Mouse (Mus musculus): ENCODE measurements around the gene Ppme1.

The Ppme1 gene

DNA sequence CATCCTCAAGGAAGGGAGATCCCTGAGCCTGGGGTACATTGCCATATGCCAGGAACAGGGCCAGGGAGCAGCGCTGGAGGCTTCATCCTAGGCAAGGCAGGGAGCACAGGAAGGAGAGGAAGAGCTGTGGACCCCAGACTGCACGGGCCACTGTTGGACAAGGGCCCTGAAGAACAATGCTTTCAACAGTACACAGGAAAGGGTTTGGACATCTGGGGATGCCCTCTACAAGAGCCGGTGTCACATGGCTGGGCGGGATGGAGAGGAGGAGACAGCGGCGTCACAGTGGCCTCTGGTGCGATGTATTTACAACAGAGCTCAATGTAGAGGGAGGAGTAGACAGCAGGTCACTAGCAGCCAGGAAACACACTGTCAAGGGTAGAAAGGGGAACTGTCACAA is 44.6 kb downstream of the Ppme1 start:
- no peak for DNase-seq (ENCODE audit: low spot score in 2 of 2)

DNA sequence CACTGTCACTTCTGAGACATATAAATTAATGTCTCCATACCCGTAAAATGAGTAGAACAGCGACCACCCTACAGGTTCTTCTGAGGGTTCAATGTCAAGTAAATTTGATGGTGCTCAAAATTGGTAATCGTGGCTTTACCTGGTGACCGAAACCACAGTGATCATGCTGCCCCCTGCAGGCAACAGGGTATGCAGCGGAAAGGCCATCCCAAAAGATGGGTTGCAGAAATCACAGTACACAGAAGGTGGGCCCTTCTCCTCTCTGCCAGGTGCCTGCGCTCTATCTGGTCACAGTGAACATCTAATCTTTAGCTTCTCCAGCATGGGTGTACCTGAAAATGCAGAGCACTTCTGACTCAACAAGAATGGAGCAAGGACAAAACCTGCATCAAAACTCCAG is 46.6 kb downstream of the Ppme1 start:
- peak in 1 of 2 experiments; percentile 50 for DNase-seq (ENCODE audit: low spot score in 2 of 2)

- DNase-seq (ENCODE audit: low spot score in 2 of 2), result no peak
Measured at GRCm38 (mm10) chr7:100323721-100324120, 48.4 kb downstream of the Ppme1 start.

DNA sequence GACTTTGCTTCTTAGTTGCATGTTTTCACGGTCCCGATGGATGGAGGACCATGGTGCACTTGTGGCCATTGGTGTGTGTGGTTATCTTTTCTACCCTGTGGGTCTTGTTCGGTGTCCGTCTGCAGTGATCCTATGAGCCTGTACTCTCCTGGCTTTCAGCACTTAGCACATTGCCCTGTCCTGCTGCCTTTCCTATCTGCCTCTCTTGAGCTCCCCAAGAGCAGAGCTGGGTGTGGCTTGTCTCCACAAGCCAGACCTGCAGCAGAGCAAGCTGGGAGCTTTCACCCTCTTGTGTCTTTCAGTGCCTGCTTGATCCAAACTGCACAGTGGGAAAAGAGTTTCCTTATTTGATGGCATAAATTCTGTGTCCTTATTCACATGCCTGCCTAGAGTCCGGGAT is 54.6 kb downstream of the Ppme1 start:
- no peak for DNase-seq (ENCODE audit: low spot score in 2 of 2)

DNA sequence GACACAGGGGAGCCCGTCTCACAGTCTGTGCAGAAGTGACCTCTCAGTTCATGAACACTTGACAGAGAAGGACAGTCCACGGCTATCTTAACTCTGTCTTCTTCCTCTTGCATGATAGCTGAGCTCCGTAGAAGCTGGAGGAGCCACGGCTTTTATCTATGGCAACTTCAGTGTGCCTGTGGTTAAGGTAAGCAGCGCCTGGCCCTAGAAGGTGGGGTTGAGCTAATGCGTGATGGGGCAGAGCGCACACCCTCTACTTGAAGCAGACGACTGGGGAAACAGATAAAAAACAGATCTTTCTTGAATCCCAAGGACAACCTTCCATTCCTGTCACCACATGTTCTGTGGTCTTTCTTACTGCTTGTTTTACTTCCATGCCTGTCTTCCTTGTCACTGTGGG is 55.2 kb downstream of the Ppme1 start:
- DNase-seq (ENCODE audit: low spot score in 2 of 2), result no peak

DNA sequence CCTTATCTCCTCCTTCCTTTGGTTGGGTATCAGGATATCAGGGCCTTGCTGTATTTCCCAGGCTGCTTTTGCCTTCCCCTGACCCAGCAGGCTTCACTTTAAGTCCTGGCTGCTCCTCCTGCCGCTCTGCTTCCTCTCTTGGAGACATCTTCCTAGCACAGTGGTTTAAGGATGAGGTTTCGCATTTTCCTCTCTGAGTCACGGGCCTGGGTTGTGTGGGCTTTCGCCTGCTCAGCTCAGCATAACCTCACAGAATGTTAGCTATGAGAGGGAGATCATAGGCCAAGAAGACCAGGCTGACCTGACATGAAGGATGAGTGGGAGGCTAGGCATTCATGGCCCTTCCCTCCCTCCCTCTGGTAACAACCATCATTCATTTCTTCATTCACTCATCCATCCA is 59.4 kb downstream of the Ppme1 start:
- DNase-seq (ENCODE audit: low spot score in 2 of 2), result no peak

- DNase-seq (ENCODE audit: low spot score in 2 of 2), result no peak
Measured at GRCm38 (mm10) chr7:100310290-100310689, 61.8 kb downstream of the Ppme1 start.

DNA sequence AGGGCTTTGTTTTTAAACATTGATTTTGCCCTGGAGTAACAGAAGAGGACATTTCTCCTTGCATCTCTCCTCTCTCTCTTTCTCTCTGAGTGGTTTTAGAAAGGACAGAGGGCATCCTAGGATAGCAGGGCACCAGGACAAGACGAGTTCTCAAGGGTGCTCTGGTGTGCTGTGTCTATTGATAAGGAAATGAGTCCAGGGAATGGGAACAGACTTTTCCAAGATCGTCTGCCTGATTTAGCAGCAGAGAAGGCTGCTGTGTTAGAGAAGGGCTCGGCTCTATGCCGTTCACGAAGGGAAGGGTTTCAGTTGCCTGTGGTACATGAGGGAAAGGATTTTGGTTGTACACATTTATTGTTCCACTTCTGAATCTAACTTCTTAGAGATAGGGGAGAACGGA is 62.4 kb downstream of the Ppme1 start:
- DNase-seq (ENCODE audit: low spot score in 2 of 2), result no peak

DNA sequence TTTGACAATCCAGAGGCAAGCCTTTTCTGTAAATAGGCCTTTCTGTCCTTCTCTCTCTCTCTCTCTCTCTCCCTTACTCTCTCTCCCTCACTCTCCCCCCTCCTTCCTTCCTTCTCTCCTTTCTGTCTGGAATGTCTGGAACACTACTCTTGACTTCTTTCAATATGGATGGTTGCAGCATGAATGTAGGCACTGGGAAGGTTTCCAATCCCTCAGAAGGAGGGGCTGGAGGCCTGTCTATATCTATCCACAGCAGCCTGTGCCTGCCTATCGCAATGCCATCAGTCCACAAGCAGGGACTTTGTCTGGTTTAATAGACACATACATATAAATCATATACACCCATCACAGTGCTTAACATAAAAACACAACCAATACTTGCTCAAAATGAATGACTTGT is 62.9 kb downstream of the Ppme1 start:
- no peak for DNase-seq (ENCODE audit: low spot score in 2 of 2)

DNA sequence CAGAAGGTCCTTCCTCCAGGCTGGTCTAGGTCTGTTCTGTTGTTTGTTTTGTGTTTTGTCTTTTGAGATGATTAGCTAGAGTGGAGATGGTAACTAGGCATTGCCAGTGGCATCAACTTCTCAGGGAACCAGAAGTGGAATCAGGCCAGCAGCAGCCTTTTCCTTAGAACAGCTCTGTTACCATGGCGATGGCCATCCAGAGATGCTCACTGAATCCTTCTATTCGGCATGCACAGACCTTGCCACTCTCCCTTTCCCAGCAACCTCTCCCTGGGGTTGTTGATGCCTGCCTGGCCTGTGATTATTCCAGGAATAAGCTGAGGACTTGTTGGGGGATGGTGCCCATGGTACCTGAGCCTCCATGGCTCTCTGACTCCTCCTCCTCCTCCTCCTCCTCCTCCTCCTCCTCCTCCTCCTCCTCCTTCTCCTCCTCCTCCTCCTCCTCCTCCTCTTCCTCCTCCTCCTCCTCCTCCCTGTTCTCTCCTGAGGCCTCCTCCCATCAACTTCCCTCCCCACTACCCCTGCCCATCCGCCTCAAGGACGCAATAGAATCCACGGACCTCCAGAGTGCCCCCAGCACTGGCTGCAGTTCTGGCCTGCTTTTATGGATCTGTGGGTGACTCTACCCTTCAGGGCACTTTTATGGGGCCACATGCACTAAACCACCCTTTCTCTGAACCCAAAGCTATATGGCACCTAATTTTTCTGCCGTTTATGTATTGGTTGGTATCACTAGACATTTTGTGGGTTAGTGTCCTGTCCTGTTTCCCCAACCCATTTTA is 64.0 kb downstream of the Ppme1 start:
- DNase-seq (ENCODE audit: low spot score in 2 of 2), result no peak

DNA sequence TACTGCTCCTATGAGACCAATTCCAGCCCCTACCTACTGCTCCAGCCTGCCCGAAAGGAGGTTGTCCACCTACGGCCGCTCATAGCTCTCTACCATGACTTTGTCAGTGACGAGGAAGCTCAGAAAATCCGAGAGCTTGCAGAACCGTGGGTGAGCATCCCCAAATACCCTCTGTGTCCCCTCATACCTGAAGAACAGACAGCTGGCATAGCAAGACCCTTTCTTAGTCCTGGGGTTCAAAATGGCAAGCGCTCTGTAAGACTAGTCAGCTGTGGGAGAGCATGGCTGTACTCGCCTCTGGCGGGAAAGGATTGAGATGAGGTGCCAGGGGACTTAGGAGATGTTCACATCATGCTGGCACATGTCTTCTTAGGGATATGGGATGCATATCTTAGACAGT is 66.2 kb downstream of the Ppme1 start:
- DNase-seq (ENCODE audit: low spot score in 2 of 2), result no peak

DNA sequence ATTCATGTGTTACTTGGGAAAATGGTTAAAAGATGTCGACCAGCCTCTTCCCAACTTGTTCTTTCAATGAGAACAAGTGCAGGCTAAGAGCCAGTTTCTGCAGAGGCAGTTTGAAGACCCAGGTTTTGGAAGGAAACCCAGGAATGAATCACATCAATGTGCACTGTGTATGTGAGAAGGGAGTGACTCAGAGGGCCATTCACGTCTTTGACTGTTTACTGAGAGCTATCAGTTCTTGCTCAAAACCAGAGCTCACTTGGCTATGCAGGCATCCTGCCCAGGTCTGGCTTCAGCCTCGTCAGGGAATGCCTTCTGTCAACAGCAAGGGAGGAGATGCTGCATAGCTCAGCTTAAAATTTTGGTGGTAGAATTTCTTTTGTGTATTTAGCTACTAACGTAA is 69.8 kb downstream of the Ppme1 start:
- peak in 1 of 2 experiments; percentile 72 for DNase-seq (ENCODE audit: low spot score in 2 of 2)

DNA sequence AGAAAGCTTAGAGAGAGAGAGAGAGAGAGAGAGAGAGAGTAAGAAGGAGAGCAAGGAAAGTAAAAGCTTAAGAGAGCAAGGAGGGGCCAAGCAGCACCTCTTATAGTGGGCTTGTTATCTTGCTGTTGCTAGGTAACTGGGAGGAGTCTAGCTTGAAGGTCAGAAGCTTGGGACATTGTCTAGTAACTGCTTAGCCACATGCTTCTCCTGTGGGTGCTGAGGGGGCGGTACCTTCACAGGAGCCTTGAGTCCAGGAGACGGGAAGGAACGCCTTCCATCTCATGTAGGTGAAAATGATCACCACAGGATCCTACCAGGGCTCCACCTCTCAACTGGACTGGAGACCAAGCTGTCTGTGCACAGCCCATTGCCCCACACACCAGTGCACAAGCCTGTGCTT is 70.7 kb downstream of the Ppme1 start:
- DNase-seq (ENCODE audit: low spot score in 2 of 2), result no peak

DNA sequence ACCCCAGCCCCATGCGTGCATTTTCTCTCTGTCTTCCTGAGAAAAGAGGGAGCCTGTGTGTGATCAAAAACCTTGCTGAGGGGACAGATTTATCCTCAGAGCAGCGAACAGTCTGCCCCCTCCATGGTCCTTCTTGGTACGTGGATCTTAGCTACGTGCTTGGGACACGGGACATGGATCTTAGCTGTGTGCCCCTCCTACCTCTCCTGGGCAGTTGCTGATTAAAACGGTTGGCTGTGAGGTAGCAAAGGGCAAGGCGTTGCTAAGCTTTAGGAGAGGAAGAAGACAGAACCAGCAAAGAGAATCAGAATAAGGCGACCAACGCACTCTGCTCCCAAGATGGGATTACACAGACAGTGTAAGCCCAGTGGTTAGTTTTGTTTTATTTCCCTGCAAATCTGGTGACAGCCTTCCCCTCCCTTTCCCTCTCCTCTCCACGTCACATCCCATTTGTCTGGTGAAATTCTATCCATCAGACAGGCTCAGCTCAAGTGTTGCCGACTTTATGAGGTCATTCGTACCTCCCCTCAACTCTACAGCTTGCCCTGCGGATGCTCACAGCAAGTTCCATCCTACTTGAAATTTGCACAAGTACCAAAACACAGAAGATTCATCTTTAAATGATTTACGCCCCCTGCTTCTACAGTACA is 73.1 kb downstream of the Ppme1 start:
- no peak for DNase-seq (ENCODE audit: low spot score in 2 of 2)

GRCm38 (mm10) chr7:100296699-100297098 is 75.4 kb downstream of the Ppme1 start:
- no peak for DNase-seq (ENCODE audit: low spot score in 2 of 2)

DNA sequence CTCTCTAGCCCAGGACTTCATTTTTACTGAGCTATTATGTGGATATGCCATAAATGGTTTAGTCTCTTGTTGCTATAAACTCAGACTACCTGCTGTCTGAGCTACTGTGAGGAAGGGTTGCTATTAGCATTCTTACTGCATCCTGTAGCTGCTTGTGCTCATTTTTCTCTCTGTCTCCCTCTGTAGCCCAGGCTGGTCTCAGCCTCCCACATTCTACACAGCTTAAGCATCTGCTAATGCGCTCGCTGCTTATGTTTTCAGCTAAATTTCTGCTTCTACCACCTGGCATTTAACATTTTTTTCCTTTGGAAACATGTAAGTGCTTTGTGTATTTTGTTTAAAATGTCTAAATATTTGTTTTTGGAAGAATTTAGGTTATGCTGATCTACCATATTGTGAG is 76.4 kb downstream of the Ppme1 start:
- no peak for DNase-seq (ENCODE audit: low spot score in 2 of 2)

GRCm38 (mm10) chr7:100293546-100293945 is 78.6 kb downstream of the Ppme1 start:
- no peak for DNase-seq (ENCODE audit: low spot score in 2 of 2)

GRCm38 (mm10) chr7:100288622-100289021 is 83.5 kb downstream of the Ppme1 start:
- no peak for DNase-seq (ENCODE audit: low spot score in 2 of 2)

DNA sequence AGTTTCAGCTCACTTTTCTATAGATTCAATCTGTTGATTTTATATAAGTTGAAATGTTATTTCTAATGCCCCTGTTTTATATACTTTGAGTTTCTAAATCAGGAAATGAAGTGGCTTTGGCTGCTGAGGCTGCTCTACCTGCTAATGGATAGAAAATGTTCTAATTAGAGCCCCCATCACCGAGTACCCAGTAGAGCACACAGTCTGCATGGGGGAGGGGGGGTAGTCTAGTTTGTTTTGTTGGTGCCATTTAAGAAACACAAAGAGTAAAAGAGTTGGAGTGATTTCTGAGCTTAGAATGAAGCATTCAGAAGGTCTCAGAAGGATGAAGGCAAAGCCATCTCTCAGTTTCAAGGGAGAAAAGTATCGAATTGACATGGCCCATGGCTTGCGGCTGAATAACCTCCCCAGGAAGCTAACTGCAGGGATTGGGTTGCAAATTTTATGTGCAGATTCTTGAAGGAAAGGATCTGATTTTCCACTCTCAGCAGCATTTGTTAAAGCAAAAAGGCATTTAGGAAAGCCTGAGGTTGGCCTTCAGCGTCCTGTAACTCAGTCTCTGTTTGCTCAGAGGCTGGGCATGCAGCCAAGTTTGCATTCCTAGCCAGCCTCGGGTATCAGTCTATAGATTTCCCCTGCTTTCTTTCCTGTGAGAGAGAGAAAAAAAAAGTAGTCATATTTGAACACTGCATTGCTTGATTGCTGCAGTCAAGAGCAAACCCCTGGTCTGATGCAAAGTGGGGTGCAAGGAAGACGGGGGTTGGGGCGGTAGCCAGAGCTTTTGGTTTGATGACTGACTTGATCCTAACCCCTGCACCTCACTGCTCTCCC is 84.1 kb downstream of the Ppme1 start:
- peak in 1 of 2 experiments; percentile 56 for DNase-seq (ENCODE audit: low spot score in 2 of 2)

GRCm38 (mm10) chr7:100285383-100285782 is 86.7 kb downstream of the Ppme1 start, which contains the start of gene P4ha3:
TSS of gene P4ha3 (plus strand) at chr7:100285520.
- no peak for DNase-seq (ENCODE audit: low spot score in 2 of 2)

DNA sequence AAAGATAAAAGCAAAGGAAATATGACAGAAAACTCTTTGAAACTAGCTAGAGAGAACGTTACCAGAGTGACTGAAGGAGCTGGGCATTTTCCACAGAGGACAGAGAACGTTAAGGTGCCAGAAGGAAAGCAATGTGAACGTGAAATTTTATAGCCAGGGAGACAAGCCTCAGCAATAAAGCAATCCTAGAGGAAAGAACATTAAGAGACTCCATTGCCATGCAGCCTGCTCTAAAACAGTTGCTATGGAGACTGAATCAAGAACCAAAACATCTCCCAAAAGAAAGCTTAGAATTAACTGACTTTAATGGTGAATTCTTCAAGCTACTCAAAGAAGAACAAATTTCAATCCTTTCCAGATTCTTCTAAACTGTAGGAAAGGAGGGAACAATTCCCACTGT is 88.8 kb downstream of the Ppme1 start:
- DNase-seq (ENCODE audit: low spot score in 2 of 2), result no peak

- no peak for DNase-seq (ENCODE audit: low spot score in 2 of 2)
Measured at GRCm38 (mm10) chr7:100281596-100281995, 90.5 kb downstream of the Ppme1 start.

DNA sequence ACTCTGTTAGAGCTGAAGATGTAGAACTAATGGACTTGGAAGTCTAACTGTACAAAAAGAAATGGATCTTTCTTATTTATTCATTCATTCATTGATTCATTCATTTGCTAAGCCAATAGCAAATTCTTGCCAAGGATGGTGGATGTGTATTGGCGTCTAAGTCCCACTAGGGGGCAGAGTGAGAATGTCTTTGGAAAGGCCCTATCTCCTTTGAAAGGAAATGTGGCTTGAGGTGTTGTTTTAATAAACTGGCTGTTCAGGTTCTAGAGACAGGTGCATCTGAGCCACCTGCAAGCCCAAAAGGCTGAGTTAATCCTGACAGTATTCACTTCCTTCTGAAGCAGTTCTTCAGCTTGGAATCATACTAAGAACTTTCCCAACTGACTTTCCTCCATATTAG is 92.3 kb downstream of the Ppme1 start:
- no peak for DNase-seq (ENCODE audit: low spot score in 2 of 2)

Measured in urinary bladder, adult 18-20 months (tissue).